Mouse (Mus musculus) right cerebral cortex, adult 18-20 months (tissue): ENCODE results near the gene Gm9999.
"Not testable (repeated sequence)": the region's sequence is repeated elsewhere in the genome, so short reads cannot be mapped to it uniquely, and the experiment has no call there.

ENCODE experiments used
- DNase-seq: peaks from one replicate; pipeline ENCODE4 v3.0.0; 2022; ENCODE audit warnings: mixed read lengths

Gm9999 gene

GRCm38 (mm10) chr7:47000644-47000983, 17.2 kb downstream of the Gm9999 start:
- DNase-seq = no peak

DNA sequence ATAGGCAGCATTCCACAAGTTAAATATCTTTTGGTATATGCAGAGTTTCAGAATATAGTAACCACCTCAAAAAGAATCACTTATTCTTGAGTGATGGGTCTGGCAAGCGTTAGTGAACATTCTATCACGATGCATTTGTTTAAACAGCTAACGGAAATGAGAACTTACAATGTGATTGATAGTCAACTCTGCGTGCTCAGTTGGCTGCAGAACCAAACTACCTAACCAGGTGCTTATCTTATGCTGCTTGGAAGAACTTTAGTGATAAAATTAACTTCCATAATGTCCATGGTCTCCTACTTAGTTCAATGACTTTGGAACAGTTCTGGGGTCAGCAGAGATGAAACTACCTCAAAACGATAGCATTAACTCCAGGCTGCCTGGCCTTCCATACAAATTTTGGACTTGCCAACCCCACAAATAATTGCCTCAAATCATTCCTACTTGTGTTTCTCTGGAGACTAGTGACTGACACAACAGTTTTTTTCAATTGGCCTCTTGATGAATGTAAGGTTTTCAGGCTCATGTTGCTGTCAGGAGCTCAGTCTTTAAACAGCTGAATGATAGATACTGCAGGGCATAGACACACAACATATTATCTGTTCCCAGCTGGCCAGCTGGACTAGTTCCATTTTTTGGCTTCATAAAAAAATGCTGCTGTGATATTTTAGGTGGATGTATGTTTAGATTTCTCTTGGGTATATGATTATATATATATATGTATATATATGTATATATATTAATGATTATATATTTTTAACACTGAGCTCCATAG, 17.9 kb downstream of the Gm9999 start:
- no peak for DNase-seq

- no peak for DNase-seq
These were observed 18.5 kb downstream of the Gm9999 start for GRCm38 (mm10) chr7:47001900-47002275.

- DNase-seq = no peak
These were observed 20.2 kb downstream of the Gm9999 start for GRCm38 (mm10) chr7:47003411-47004115.

DNA sequence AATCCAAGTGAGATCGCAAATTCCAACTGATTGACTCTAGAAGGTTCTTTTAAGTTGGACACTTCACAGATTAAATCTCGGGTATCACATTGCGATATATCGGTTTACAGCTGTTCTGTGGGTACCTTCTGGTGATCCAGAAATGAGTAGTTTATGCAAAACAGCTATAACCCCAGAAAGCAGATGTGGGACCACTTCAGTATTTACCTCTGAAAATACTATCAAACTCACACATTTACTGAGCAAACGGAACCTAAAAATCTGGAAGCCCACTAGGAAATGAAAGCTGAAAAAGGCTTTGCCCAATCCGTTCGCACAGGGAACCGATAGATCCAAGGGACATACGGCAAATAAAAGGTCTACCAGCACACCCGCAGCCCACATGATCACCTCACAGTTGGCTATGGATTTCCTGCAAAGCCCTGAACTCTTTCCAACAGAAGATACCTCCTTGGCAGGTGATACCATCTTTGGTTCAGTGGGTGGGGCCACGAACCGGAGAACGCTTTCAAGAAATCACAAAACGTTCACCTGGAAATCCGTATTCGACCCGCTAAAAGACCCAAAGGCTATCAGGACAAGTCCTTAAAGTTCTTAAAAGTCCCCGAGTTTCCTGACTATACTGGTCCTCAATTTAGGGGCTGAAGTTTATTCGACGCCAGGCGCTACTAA, 23.9 kb downstream of the Gm9999 start:
- no peak for DNase-seq

DNA sequence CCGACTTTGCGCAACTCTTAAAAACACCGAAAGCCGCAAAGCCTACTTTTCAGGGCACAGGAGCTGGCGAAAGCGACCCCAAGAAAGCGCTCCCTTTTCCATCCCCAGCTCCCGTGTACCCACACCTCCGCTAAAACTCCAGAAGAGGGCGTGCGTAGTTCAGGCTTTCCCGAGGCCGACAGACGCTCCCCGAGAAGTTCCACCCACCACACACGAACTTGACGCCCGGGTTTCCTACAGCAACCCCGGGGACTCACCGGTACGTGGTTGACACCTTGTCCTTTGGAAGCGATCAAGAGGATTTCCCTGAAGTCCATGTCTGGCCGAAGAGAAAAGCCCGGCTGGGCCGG, 24.4 kb downstream of the Gm9999 start:
- DNase-seq = no peak

- peak; percentile 99 for DNase-seq
These were observed 25.0 kb downstream of the Gm9999 start, which contains the start of gene Spty2d1 for GRCm38 (mm10) chr7:47008168-47008993. Gene Spty2d1, minus strand, starts transcription at chr7:47008411.

DNA sequence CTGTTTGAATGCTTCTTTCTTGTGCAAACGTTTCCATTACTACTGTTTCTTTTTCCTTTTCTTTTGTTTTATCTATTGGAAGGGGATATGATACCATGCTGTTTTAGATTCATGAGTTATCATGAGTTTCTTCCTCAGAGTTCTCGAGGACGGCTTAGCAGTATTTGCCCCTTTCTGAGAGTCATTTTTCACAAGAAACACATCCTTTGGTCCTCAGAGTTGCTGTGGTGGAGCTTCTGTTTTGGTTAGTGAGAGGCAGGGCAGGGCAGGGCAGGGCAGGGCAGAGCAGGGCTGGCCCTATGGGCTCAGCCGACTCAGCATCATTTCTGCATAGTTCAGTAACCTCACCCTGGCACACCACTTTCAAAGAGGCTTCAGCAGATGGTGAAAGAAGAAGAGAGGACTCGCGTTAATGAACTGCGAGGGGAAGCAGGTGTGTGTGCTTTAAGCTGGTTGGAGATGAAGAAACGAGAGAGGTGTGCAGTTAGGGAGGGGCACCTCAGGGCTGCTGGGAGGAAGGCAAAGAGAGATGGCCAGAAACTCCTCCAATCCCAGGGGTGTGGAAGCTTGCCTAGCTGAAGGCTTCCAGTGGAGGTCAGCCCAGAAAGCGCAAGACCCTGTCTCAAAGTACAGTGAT, 29.9 kb downstream of the Gm9999 start:
- no peak for DNase-seq

- DNase-seq = no peak
These were observed 31.4 kb downstream of the Gm9999 start for GRCm38 (mm10) chr7:47014564-47015389.

DNA sequence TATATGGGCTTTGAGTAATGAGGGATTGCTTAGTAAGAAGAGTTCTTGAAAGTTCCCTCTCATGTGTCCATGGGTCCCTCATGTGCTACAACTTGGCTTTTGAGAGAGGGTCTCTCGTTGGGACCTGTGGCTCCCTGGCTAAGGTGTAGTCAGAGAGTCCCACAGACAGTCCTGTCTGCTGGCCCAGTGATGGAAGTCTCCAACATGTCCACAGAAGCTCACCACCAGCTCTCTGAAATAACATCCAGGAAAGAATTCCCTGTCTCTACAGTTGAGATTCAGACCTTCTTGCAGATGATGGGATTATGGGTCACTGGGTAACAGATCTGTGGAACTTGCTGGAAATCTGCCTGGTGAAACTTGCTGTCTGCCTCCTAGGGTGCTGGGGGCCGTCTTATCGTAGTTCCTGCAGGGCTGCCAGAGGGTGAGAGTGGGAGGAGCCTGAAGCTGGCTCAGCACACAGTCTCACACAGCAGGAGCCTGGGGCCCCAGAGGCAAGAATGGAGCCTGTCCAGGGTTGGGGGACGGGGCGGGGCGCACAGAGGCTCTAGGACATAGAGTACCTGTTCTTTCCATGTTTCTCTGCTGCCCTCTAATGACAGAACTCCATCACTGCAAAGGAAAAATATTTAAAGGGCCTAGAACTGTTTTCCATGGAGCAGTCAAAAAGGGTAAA, 32.1 kb downstream of the Gm9999 start:
- peak; percentile 83 for DNase-seq

DNA sequence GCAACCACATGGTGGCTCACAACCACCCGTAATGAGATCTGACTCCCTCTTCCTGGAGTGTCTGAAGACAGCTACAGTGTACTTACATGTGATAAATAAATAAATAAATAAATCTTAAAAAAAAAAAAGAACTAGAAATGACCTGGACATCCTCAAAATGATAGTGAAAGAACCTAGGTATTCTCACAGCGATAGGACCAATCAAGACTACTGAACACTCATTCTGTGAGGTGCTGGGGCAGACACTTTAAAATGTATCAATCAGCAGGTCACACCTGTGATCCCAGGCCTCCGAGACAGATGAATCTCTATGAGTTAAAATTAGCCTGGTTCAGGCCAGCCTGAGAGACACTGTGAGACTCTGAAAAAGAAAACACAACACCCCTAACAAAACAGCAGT, 33.2 kb downstream of the Gm9999 start:
- no peak for DNase-seq

GRCm38 (mm10) chr7:47017146-47017545, 33.8 kb downstream of the Gm9999 start:
- DNase-seq = no peak

DNA sequence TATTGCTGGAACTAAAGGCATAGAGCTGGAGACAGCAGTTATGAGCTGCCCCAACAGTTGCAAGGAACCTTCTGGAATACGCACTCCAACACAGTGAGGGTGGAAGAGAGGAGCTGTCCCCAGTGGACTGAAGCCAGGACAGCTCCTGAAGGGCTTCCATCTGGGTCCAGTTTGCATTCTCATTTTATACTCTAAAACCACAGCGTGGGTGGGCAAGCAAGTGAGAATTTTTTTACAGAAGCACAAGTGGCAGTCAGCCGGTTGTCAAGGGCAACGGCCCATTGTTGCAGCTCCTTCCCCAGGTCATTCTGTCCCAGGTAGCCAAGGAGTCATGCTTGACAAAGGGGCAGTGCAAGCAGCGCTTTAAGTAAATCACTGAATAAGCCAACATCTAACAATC, 36.3 kb downstream of the Gm9999 start:
- DNase-seq = peak; percentile 65

- no peak for DNase-seq
These were observed 37.6 kb downstream of the Gm9999 start for GRCm38 (mm10) chr7:47020956-47021355.

DNA sequence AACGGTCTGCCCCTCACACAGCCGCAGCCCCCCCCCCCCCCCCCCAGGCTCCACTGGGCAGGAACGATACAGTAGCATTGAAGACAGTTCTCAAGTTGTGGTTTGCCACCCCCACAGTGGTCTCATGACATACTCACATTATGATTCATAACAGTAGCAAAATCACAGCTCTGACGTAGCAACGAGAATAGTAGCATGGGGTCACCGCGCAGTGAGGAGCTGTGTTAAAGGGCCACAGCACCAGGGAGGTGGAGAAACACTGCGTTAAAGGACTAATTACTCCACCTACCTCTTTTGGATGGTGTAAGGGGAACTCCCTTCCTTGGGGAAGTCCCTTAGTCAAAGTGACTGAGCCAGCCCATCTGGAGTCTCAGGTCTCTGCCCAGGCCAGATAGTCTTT, 39.1 kb downstream of the Gm9999 start:
- no peak for DNase-seq

GRCm38 (mm10) chr7:47023530-47023929, 40.1 kb downstream of the Gm9999 start:
- peak; percentile 78 for DNase-seq

- no peak for DNase-seq
These were observed 41.1 kb downstream of the Gm9999 start for GRCm38 (mm10) chr7:47024454-47024853.

DNA sequence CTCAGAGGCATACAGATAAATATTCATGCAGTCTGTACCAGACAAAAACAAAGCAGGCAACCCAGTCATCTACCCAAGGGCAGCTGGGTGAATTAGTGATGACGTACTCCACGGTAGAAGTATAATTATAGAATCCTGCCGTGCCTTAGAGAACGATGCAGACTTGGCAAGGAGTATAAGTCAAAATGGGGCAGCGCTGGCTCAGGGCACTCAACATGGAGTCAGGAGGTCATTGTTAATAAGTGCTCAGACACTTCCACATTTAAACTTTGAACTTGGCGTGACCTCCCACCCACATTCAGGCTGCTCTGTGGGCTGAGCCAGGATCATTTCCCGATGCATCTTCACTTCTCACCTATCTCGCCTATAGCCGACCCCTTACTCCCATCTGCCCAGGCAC, 42.0 kb downstream of the Gm9999 start:
- DNase-seq = no peak

DNA sequence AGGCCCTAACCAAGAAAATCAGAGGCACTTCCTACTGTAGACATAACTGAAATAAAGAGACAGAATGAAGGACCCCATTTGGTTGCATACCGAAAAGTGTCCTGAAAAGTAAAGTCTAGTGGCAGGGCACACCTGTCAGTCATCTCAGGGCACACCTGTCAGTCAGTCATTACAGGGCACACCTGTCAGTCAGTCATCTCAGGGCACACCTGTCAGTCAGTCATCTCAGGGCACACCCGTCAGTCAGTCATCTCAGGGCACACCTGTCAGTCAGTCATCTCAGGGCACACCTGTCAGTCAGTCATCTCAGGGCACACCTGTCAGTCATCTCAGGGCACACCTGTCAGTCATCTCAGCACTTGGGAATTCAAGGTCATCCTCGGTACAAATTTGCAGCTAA, 43.5 kb downstream of the Gm9999 start:
- DNase-seq = not testable (repeated sequence)

- DNase-seq = no peak
These were observed 44.1 kb downstream of the Gm9999 start for GRCm38 (mm10) chr7:47027520-47027919.
